Mouse (Mus musculus) MEL (cell line): ENCODE data around the gene Tyw1. TPM values are rescaled to one million over a fixed set of nuclear protein-coding genes. Genes with fewer than 3 reads are reported as not detected.

Experiments
- DNase-seq: peaks from one replicate; pipeline ENCODE4 v3.0.0; 2011; ENCODE audit warnings: low read depth, low spot score
- H3K27ac ChIP-seq: 2 replicates; pipeline ENCODE4 v1.5.1; 2012; ENCODE audit warnings: low read depth, mild to moderate bottlenecking, control low read depth, low read length, moderate library complexity; ENCODE audit not compliant: control insufficient read depth
- H3K27me3 ChIP-seq, 2 experiments: fragments of 150-350 bp in 1 of 2; sonication (generic) in 1 of 2; 2 replicates each; pipeline ENCODE4 v1.6.1; 2012; ENCODE audit warnings: low read length in 2 of 2, mild to moderate bottlenecking in 2 of 2, improper control_type of control experiment in 1 of 2, moderate library complexity in 1 of 2; ENCODE audit not compliant: insufficient read depth in 2 of 2, control insufficient read depth in 1 of 2
- H3K36me3 ChIP-seq, 2 experiments: 2 replicates each; pipeline ENCODE4 v1.6.1; 2012 to 2014; ENCODE audit warnings: low read length in 2 of 2, improper control_type of control experiment in 1 of 2, inconsistent platforms in 1 of 2, mild to moderate bottlenecking in 1 of 2; ENCODE audit not compliant: insufficient read depth in 2 of 2, control insufficient read depth in 1 of 2
- H3K4me1 ChIP-seq, 2 experiments: fragments of 150-350 bp in 1 of 2; sonication (generic) in 1 of 2; 2 replicates each; pipeline ENCODE4 v1.6.1; 2012; ENCODE audit warnings: low read length in 2 of 2, improper control_type of control experiment in 1 of 2, mild to moderate bottlenecking in 1 of 2; ENCODE audit not compliant: insufficient read depth in 2 of 2, control insufficient read depth in 1 of 2
- H3K4me3 ChIP-seq, 2 experiments: fragments of 150-350 bp in 1 of 2; sonication (generic) in 1 of 2; 2 replicates each; pipeline ENCODE4 v1.5.1; 2012; ENCODE audit warnings: low read depth in 2 of 2, low read length in 2 of 2, mild to moderate bottlenecking in 2 of 2, moderate library complexity in 2 of 2, control low read depth in 1 of 2, improper control_type of control experiment in 1 of 2; ENCODE audit not compliant: control insufficient read depth in 1 of 2, insufficient read depth in 1 of 2
- H3K79me2 ChIP-seq: 2 replicates; pipeline ENCODE4 v1.6.1; 2012; ENCODE audit warnings: mild to moderate bottlenecking, low read length, moderate library complexity; ENCODE audit not compliant: control insufficient read depth, poor library complexity, insufficient read depth
- H3K9ac ChIP-seq: 2 replicates; pipeline ENCODE4 v1.6.1; 2012; ENCODE audit warnings: low read depth, mild to moderate bottlenecking, control low read depth, low read length, moderate library complexity; ENCODE audit not compliant: control insufficient read depth, poor library complexity, severe bottlenecking
- H3K9me3 ChIP-seq: fragments of 150-350 bp; sonication (generic); replicated peaks from 2 replicates; pipeline ENCODE4 v1.6.1; 2012; ENCODE audit warnings: mild to moderate bottlenecking, low read length, improper control_type of control experiment, moderate library complexity; ENCODE audit not compliant: insufficient read depth
- BHLHE40 ChIP-seq: IDR thresholded peaks from 2 replicates; pipeline ENCODE4 v1.6.1; 2012; ENCODE audit warnings: low read depth, mild to moderate bottlenecking, inconsistent platforms, low read length, improper control_type of control experiment, borderline replicate concordance
- CHD2 ChIP-seq: IDR thresholded peaks from 2 replicates; pipeline ENCODE4 v1.6.1; 2011; ENCODE audit warnings: low read length, improper control_type of control experiment
- CTCF ChIP-seq, 3 experiments: IDR thresholded peaks in 2 of 3; conservative IDR thresholded peaks in 1 of 3; 2 replicates each; pipeline ENCODE4 v1.5.1; 2011 to 2012; ENCODE audit warnings: low read length in 3 of 3, low read depth in 2 of 3, mild to moderate bottlenecking in 2 of 3, improper control_type of control experiment in 1 of 3, inconsistent platforms in 1 of 3, mixed read lengths in 1 of 3, moderate library complexity in 1 of 3; ENCODE audit not compliant: control insufficient read depth in 1 of 3, insufficient read depth in 1 of 3, poor library complexity in 1 of 3, severe bottlenecking in 1 of 3
- E2F4 ChIP-seq: IDR thresholded peaks from 2 replicates; pipeline ENCODE4 v1.6.1; 2011; ENCODE audit warnings: low read depth, low read length, improper control_type of control experiment, borderline replicate concordance
- ELF1 ChIP-seq: IDR thresholded peaks from 2 replicates; pipeline ENCODE4 v1.6.1; 2014; ENCODE audit warnings: low read depth, mild to moderate bottlenecking, inconsistent platforms, low read length, improper control_type of control experiment, moderate library complexity
- EP300 ChIP-seq, 2 experiments: IDR thresholded peaks; 2 replicates each; pipeline ENCODE4 v1.6.1; 2011; ENCODE audit warnings: improper control_type of control experiment in 2 of 2, low read length in 2 of 2, low read depth in 1 of 2, mild to moderate bottlenecking in 1 of 2
- GABPA ChIP-seq: IDR thresholded peaks from 2 replicates; pipeline ENCODE4 v1.6.1; 2012; ENCODE audit warnings: low read depth, mild to moderate bottlenecking, inconsistent platforms, low read length, improper control_type of control experiment, moderate library complexity
- MAX ChIP-seq: IDR thresholded peaks from 2 replicates; pipeline ENCODE4 v1.6.1; 2011; ENCODE audit warnings: low read length, improper control_type of control experiment
- MEF2A ChIP-seq: IDR thresholded peaks from 2 replicates; pipeline ENCODE4 v1.6.1; 2014; ENCODE audit warnings: low read depth, mild to moderate bottlenecking, inconsistent platforms, low read length, improper control_type of control experiment; ENCODE audit not compliant: poor library complexity, insufficient replicate concordance, severe bottlenecking; ENCODE audit errors: extremely low read depth
- MXI1 ChIP-seq: IDR thresholded peaks from 2 replicates; pipeline ENCODE4 v1.6.1; 2011; ENCODE audit warnings: mild to moderate bottlenecking, low read depth, low read length, improper control_type of control experiment
- MYC ChIP-seq: IDR thresholded peaks from 2 replicates; pipeline ENCODE4 v1.6.1; 2011; ENCODE audit warnings: low read depth, mild to moderate bottlenecking, low read length, improper control_type of control experiment, moderate library complexity
- NELFE ChIP-seq: IDR thresholded peaks from 2 replicates; pipeline ENCODE4 v1.6.1; 2011; ENCODE audit warnings: low read depth, low read length, improper control_type of control experiment
- NRF1 ChIP-seq: IDR thresholded peaks from 2 replicates; pipeline ENCODE4 v1.6.1; 2014; ENCODE audit warnings: low read depth, mild to moderate bottlenecking, inconsistent platforms, low read length, improper control_type of control experiment, moderate library complexity; ENCODE audit not compliant: poor library complexity, insufficient read depth, severe bottlenecking
- POLR2A ChIP-seq, 2 experiments: IDR thresholded peaks; 2 replicates each; pipeline ENCODE4 v1.6.1; 2011 to 2012; ENCODE audit warnings: low read length in 2 of 2, mild to moderate bottlenecking in 2 of 2, control low read depth in 1 of 2, improper control_type of control experiment in 1 of 2, low read depth in 1 of 2, moderate library complexity in 1 of 2; ENCODE audit not compliant: control insufficient read depth in 1 of 2, insufficient read depth in 1 of 2, poor library complexity in 1 of 2
- RAD21 ChIP-seq: IDR thresholded peaks from 2 replicates; pipeline ENCODE4 v1.6.1; 2011; ENCODE audit warnings: mild to moderate bottlenecking, low read depth, low read length, improper control_type of control experiment
- SMC3 ChIP-seq: IDR thresholded peaks from 2 replicates; pipeline ENCODE4 v1.6.1; 2011; ENCODE audit warnings: low read depth, low read length, improper control_type of control experiment
- TBP ChIP-seq: IDR thresholded peaks from 2 replicates; pipeline ENCODE4 v1.8.0; 2011; ENCODE audit warnings: low read depth, low read length, improper control_type of control experiment
- TCF12 ChIP-seq: IDR thresholded peaks from 2 replicates; pipeline ENCODE4 v1.6.1; 2014; ENCODE audit warnings: low read depth, mild to moderate bottlenecking, inconsistent platforms, low read length, improper control_type of control experiment, moderate library complexity
- USF1 ChIP-seq: IDR thresholded peaks from 2 replicates; pipeline ENCODE4 v1.6.1; 2014; ENCODE audit warnings: low read depth, mild to moderate bottlenecking, inconsistent platforms, low read length, improper control_type of control experiment, moderate library complexity
- ZC3H11A ChIP-seq: IDR thresholded peaks from 2 replicates; pipeline ENCODE4 v1.6.1; 2012; ENCODE audit warnings: low read depth, mild to moderate bottlenecking, inconsistent platforms, low read length, improper control_type of control experiment
- ZMIZ1 ChIP-seq: IDR thresholded peaks from 2 replicates; pipeline ENCODE4 v1.6.1; 2012; ENCODE audit warnings: low read depth, mild to moderate bottlenecking, inconsistent platforms, low read length, improper control_type of control experiment, moderate library complexity
- polyA plus RNA-seq, 2 experiments: library from polyadenylated mRNA; stranded (reverse) in 1 of 2; unstranded in 1 of 2; fragments of >175 nt in 1 of 2; fragments of >200 nt in 1 of 2; gene quantifications; 2 replicates each; pipeline versions ENCODE4 v1.2.1 to v1.2.4; 2012; ENCODE audit warnings: low replicate concordance in 2 of 2, low read depth in 1 of 2; ENCODE audit not compliant: insufficient read length in 2 of 2, insufficient read depth in 1 of 2, missing spikeins in 1 of 2
- total RNA-seq: library from RNA; depleted of rRNA; stranded (reverse); fragments of 300-350 nt; gene quantifications from 2 replicates; pipeline ENCODE4 v1.2.3, GENCODE M21; 2012

The Tyw1 gene
- total and polyA plus RNA-seq, 3 experiments = 33.3 to 133 (median 38.8) TPM

DNA sequence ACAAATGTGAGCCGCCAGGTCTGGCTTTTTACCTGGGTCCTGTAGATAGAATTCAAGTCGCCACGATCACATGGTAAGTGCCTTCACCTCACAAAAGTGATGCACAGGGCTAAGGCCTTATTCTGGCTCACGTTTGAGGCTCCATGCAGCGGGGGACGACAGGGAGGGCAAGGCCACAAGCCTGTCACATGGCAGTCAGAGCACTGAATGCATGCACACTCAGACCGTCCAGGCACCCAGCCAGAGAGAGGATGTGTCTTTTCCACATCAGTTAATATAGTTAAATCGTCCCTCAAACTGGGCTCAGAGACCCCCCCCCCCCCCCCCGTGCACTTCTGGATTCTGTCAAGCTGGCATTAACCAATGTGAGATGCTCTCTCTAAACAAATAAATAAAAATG is 60.9 kb downstream of the Tyw1 start:
- Histone ChIP-seq H3K79me2 (no peaks in the 10 kb centered on the region), H3K4me1 (no peaks in the 10 kb centered on the region), H3K27me3 (no peaks in the 10 kb centered on the region), H3K36me3 (no peaks in the 10 kb centered on the region), H3K9me3 (no peaks in the 10 kb centered on the region), H3K9ac (no peak overlapping the region), H3K4me3 (no peak overlapping the region), H3K27ac (no peak overlapping the region)
- no peak for TF ChIP-seq NELFE
- TF ChIP-seq BHLHE40 = no peak
- no peak for TF ChIP-seq ELF1
- no peak for TF ChIP-seq SMC3
- no peak for TF ChIP-seq MEF2A
- no peak for TF ChIP-seq CTCF (IDR thresholded peaks at IDR 0.05 in 2 of 3, conservative IDR thresholded peaks at IDR 0.05 in 1 of 3; ENCODE audit: control insufficient read depth in 1 of 3, insufficient read depth in 1 of 3, low read depth in 2 of 3, low read length in 3 of 3, poor library complexity in 1 of 3, severe bottlenecking in 1 of 3)
- TF ChIP-seq RAD21 = no peak
- no peak for TF ChIP-seq TCF12
- no peak for TF ChIP-seq MXI1
- no peak for TF ChIP-seq MYC
- no peak for TF ChIP-seq MAX
- no peak for TF ChIP-seq EP300 (IDR thresholded peaks at IDR 0.05; ENCODE audit: low read depth in 1 of 2, low read length in 2 of 2)
- TF ChIP-seq CHD2 = no peak
- no peak for TF ChIP-seq POLR2A (IDR thresholded peaks at IDR 0.05; ENCODE audit: control insufficient read depth in 1 of 2, insufficient read depth in 1 of 2, low read depth in 1 of 2, low read length in 2 of 2, poor library complexity in 1 of 2)
- no peak for TF ChIP-seq ZMIZ1
- no peak for TF ChIP-seq ZC3H11A
- TF ChIP-seq NRF1 = no peak
- no peak for TF ChIP-seq GABPA
- TF ChIP-seq TBP = no peak
- DNase-seq = no peak

DNA sequence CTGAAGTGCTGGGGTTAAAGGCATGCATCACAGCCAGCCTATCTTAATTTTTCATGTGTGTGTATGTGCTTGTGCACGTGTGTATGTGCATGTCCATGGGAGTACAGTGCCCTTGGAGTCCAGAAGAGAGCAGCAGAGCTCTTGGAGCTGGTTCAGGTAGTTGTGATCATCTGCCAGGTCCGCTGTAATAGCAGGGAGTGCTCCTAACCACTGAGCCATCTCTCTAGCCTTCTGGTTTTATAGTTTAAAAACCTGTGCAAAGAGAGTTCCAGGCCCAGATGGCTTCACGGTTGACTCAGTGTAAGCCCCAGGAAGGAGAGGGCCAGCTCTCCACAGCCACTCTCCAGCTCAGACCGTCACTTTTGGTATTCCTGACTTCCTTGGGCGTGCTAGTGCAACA is 64.4 kb downstream of the Tyw1 start:
- Histone ChIP-seq H3K9ac (no peak overlapping the region), H3K4me1 (no peaks in the 10 kb centered on the region), H3K79me2 (no peaks in the 10 kb centered on the region), H3K4me3 (no peak overlapping the region), H3K9me3 (no peaks in the 10 kb centered on the region), H3K27ac (no peak overlapping the region), H3K36me3 (peaks cover 0 to 5% of the 10 kb centered on the region in 2 experiments; a peak in 2 of 4 replicates), H3K27me3 (no peaks in the 10 kb centered on the region)
- no peak for DNase-seq
- TF ChIP-seq USF1 = no peak
- no peak for TF ChIP-seq E2F4
- no peak for TF ChIP-seq RAD21
- TF ChIP-seq TCF12 = no peak
